Mouse (Mus musculus): ENCODE data around the gene Smarcc1. TPM values are rescaled to one million over a fixed set of nuclear protein-coding genes. Genes with fewer than 3 reads are reported as not detected.

Gene Smarcc1
- polyA plus RNA-seq, 1 experiment from 2014 or later: 58.1 TPM

DNA sequence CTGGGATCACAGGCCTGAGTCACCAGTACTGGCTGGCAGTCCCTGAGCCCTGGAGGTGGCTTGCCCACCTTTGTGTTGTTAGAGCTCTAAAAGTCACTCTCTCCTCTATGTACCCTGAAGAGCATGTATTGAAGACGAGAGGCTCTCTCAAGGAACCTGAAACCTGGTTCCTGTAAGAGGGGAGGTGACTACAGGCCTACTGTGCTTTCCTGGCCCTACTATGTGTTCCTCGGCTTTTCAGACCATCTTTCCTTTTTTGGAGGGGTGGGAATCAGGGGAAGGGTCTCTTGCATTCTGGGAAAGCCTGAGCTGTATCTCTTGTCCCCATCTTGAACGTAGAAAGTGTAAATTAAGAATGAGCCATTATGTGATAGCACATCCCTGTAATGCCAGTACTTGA lies 141.6 kb downstream of the Smarcc1 start:
- Histone ChIP-seq H3K9ac (ENCODE audit: low read depth, low read length) (no peak overlapping the region), H3K27me3 (ENCODE audit: insufficient read depth, low read length) (no peaks in the 10 kb centered on the region), H3K4me3 (replicated peaks; ENCODE audit: low read depth, low read length) (no peak overlapping the region), H3K9me3 (replicated peaks; ENCODE audit: low read length) (no peaks in the 10 kb centered on the region), H3K36me3 (ENCODE audit: insufficient read depth, low read length) (no peaks in the 10 kb centered on the region), H3K4me2 (ENCODE audit: low read length) (no peak overlapping the region), H3K27ac (no peak overlapping the region), H3K4me1 (replicated peaks; ENCODE audit: insufficient read depth, low read length) (no peaks in the 10 kb centered on the region)
- TF ChIP-seq CTCF (IDR thresholded peaks at IDR 0.05; ENCODE audit: low read depth): no peak
- WGBS: 83% methylated on average over 3 of the region's 3 CpGs
- DNase-seq (ENCODE audit: low spot score): no peak
- no peak for ATAC-seq (replicated peaks; ENCODE audit: low FRiP score, low read depth)

DNA sequence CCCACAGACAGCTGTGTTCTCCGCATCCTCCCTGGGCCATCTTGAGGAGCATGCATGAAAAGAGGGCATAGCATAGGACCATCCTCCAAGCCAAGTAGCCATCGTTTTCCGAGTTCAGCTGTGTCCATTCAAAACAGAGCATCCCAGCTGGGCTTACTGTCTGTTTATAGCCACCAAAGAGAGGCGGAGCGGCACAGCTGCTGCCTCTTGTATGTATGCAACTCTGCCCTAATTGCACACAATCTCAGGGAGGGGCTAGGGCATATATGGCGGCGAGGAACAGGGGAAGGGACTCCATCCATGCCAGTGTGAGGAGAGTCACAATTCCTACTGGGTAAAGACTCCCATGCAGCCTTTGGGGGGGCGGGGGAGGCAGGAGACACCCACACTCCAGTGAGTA lies 145.7 kb downstream of the Smarcc1 start:
- no peaks in the 10 kb centered on the region for H3K9me3 ChIP-seq (replicated peaks; ENCODE audit: low read length)
- H3K9ac ChIP-seq (ENCODE audit: low read depth, low read length): no peak overlapping the region
- no peak for TF ChIP-seq CTCF (IDR thresholded peaks at IDR 0.05; ENCODE audit: low read depth)
- no peaks in the 10 kb centered on the region for H3K4me1 ChIP-seq (replicated peaks; ENCODE audit: insufficient read depth, low read length)
- H3K4me3 ChIP-seq (replicated peaks; ENCODE audit: low read depth, low read length): no peak overlapping the region
- 87% methylated on average over 8 of the region's 8 CpGs for WGBS
- no peak overlapping the region for H3K4me2 ChIP-seq (ENCODE audit: low read length)
- no peaks in the 10 kb centered on the region for H3K36me3 ChIP-seq (ENCODE audit: insufficient read depth, low read length)
- DNase-seq (ENCODE audit: low spot score) (no peak), ATAC-seq (replicated peaks; ENCODE audit: low FRiP score, low read depth) (no peak)
- no peaks in the 10 kb centered on the region for H3K27me3 ChIP-seq (ENCODE audit: insufficient read depth, low read length)
- no peak overlapping the region for H3K27ac ChIP-seq

DNA sequence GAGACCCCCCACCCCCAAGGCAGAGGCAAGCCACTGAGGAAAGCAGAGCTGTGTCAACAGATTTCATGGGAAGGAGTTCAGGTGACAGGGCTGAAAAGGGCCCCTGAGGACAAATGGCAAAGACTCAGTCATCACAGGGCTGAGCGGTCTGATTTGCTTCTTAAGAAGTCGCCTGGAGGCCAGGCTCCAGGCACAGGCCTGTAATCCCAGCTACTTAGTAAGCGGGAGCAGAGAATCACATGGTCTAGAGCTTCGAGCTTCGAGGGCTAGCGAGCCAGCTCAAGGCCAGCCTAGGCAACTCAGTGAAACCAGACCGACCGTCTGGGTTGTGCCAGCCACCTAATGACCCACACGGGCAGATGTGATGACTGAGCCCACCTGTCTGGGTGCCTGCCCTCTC lies 147.5 kb downstream of the Smarcc1 start:
- no peak for TF ChIP-seq CTCF (IDR thresholded peaks at IDR 0.05; ENCODE audit: low read depth)
- 59% methylated on average over 9 of the region's 9 CpGs for WGBS
- no peaks in the 10 kb centered on the region for H3K9me3 ChIP-seq (replicated peaks; ENCODE audit: low read length)
- no peaks in the 10 kb centered on the region for H3K36me3 ChIP-seq (ENCODE audit: insufficient read depth, low read length)
- DNase-seq (ENCODE audit: low spot score): no peak
- H3K9ac ChIP-seq (ENCODE audit: low read depth, low read length): no peak overlapping the region
- H3K4me2 ChIP-seq (ENCODE audit: low read length): no peak overlapping the region
- no peaks in the 10 kb centered on the region for H3K27me3 ChIP-seq (ENCODE audit: insufficient read depth, low read length)
- no peak overlapping the region for H3K4me3 ChIP-seq (replicated peaks; ENCODE audit: low read depth, low read length)
- no peak overlapping the region for H3K27ac ChIP-seq
- no peak for ATAC-seq (replicated peaks; ENCODE audit: low FRiP score, low read depth)
- no peaks in the 10 kb centered on the region for H3K4me1 ChIP-seq (replicated peaks; ENCODE audit: insufficient read depth, low read length)

DNA sequence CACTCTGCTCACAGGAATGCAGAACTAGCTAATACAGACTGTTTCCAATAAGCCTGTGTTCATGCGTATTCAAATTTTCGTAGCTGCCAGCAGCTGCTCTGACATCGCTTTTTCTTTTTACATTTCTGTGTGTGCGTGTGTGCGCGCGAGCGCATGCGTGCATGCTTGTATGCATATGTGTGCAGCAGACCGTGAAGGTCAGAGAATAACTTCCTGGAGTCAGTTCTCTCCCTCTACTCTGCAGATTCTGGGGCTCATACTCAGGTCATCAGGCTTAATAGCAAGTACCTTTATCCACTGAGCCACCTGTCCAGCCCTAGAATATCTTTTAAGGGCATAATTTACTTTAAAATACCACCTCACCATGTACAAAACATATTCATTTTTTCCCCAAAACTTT lies 150.9 kb downstream of the Smarcc1 start:
- no peak for ATAC-seq (replicated peaks; ENCODE audit: low FRiP score, low read depth)
- Histone ChIP-seq H3K36me3 (ENCODE audit: insufficient read depth, low read length) (no peaks in the 10 kb centered on the region), H3K4me3 (replicated peaks; ENCODE audit: low read depth, low read length) (no peak overlapping the region), H3K4me1 (replicated peaks; ENCODE audit: insufficient read depth, low read length) (no peaks in the 10 kb centered on the region), H3K4me2 (ENCODE audit: low read length) (no peak overlapping the region), H3K9me3 (replicated peaks; ENCODE audit: low read length) (no peaks in the 10 kb centered on the region), H3K9ac (ENCODE audit: low read depth, low read length) (no peak overlapping the region), H3K27ac (no peak overlapping the region), H3K27me3 (ENCODE audit: insufficient read depth, low read length) (no peaks in the 10 kb centered on the region)
- no peak for DNase-seq (ENCODE audit: low spot score)
- whole genome bisulfite sequencing: 79% methylated on average over 10 of the region's 10 CpGs
- no peak for TF ChIP-seq CTCF (IDR thresholded peaks at IDR 0.05; ENCODE audit: low read depth)

DNA sequence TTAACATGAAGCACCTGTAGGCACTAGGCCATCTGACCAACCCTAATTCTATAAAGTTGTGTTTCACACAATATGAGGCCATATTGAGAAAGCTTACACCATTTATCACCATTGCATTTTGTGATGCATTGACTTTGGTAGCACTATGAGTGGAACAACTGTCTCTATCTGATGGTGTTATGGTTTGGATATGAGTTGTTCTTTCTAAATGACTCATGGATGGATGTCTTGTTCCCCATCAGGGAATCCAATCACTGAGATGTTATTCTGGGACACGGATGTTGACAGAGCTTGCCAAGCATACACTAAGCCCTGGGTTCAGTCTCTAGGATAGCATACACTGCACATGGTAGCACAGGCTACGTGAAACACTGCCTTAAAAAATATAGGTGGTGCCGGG lies 154.8 kb downstream of the Smarcc1 start:
- WGBS: 91% methylated on average over 3 of the region's 3 CpGs
- ATAC-seq (replicated peaks; ENCODE audit: low FRiP score, low read depth) (no peak), DNase-seq (ENCODE audit: low spot score) (no peak)
- no peak for TF ChIP-seq CTCF (IDR thresholded peaks at IDR 0.05; ENCODE audit: low read depth)
- H3K4me2 ChIP-seq (ENCODE audit: low read length): no peak overlapping the region
- H3K4me3 ChIP-seq (replicated peaks; ENCODE audit: low read depth, low read length): no peak overlapping the region
- no peaks in the 10 kb centered on the region for H3K4me1 ChIP-seq (replicated peaks; ENCODE audit: insufficient read depth, low read length)
- no peaks in the 10 kb centered on the region for H3K9me3 ChIP-seq (replicated peaks; ENCODE audit: low read length)
- H3K36me3 ChIP-seq (ENCODE audit: insufficient read depth, low read length): no peaks in the 10 kb centered on the region
- no peaks in the 10 kb centered on the region for H3K27me3 ChIP-seq (ENCODE audit: insufficient read depth, low read length)
- no peak overlapping the region for H3K27ac ChIP-seq
- no peak overlapping the region for H3K9ac ChIP-seq (ENCODE audit: low read depth, low read length)

DNA sequence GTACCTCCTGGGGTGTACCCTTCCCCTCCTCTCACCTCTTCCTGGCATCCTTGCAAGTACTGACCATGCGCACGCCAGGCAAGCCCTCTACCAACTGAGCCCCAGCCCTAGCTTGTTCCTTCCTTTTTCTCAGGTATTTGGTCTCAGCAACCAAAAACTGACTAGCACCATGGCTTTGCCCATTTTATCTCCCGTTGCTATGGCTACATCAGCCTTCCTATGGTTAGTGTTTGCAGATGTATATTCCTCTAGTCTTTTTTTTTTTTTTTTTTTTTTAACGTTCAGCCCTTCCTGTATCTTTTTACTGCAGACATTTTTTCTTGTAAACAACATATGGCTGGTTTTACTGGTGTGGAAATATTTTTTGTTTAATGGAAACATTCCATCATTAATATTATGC lies 156.0 kb downstream of the Smarcc1 start:
- Histone ChIP-seq H3K9ac (ENCODE audit: low read depth, low read length) (no peak overlapping the region), H3K4me1 (replicated peaks; ENCODE audit: insufficient read depth, low read length) (no peaks in the 10 kb centered on the region), H3K36me3 (ENCODE audit: insufficient read depth, low read length) (no peaks in the 10 kb centered on the region), H3K27me3 (ENCODE audit: insufficient read depth, low read length) (no peaks in the 10 kb centered on the region), H3K27ac (no peak overlapping the region), H3K4me3 (replicated peaks; ENCODE audit: low read depth, low read length) (no peak overlapping the region), H3K9me3 (replicated peaks; ENCODE audit: low read length) (no peaks in the 10 kb centered on the region), H3K4me2 (ENCODE audit: low read length) (no peak overlapping the region)
- no peak for TF ChIP-seq CTCF (IDR thresholded peaks at IDR 0.05; ENCODE audit: low read depth)
- no peak for ATAC-seq (replicated peaks; ENCODE audit: low FRiP score, low read depth)
- 81% methylated on average over 4 of the region's 4 CpGs for WGBS
- no peak for DNase-seq (ENCODE audit: low spot score)

DNA sequence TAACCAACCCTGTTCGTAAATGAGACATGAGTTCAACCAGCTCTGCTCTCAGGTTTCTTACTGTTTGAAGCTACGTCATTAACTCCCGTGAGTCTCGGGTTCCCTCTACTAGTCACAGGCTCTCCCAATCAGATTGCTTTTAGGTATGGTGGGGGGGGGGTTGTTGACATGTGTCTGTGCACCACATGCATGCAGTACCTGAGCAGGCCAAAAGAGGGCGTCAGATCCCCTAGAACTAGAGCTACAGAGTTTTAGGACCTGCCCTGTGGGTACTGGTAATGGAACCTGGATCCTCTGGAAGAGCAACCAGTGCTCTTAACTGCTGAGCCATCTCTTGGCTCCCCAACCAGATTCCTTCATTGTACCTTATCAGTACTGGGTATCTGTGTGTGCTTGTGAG lies 158.4 kb downstream of the Smarcc1 start:
- no peaks in the 10 kb centered on the region for H3K27me3 ChIP-seq (ENCODE audit: insufficient read depth, low read length)
- H3K36me3 ChIP-seq (ENCODE audit: insufficient read depth, low read length): no peaks in the 10 kb centered on the region
- H3K4me3 ChIP-seq (replicated peaks; ENCODE audit: low read depth, low read length): no peak overlapping the region
- TF ChIP-seq CTCF (IDR thresholded peaks at IDR 0.05; ENCODE audit: low read depth): peak; percentile 40; the same call in 1 of the 2 replicates
- DNase-seq (ENCODE audit: low spot score) (peak; percentile 8), ATAC-seq (replicated peaks; ENCODE audit: low FRiP score, low read depth) (no peak)
- no peak overlapping the region for H3K27ac ChIP-seq
- no peak overlapping the region for H3K4me2 ChIP-seq (ENCODE audit: low read length)
- H3K4me1 ChIP-seq (replicated peaks; ENCODE audit: insufficient read depth, low read length): no peaks in the 10 kb centered on the region
- 55% methylated on average over 5 of the region's 5 CpGs for WGBS
- no peak overlapping the region for H3K9ac ChIP-seq (ENCODE audit: low read depth, low read length)
- no peaks in the 10 kb centered on the region for H3K9me3 ChIP-seq (replicated peaks; ENCODE audit: low read length)

Data from kidney, postnatal 0 days (tissue).